Mouse (Mus musculus): ENCODE data around the gene Smim14.

- TF ChIP-seq GATA1 (IDR thresholded peaks at IDR 0.05; ENCODE audit: borderline replicate concordance, low read length) (no peak), CTCF (IDR thresholded peaks at IDR 0.05; ENCODE audit: low read depth, low read length) (no peak), TAL1 (conservative IDR thresholded peaks at IDR 0.05; ENCODE audit: low read depth, low read length) (no peak), GATA2 (IDR thresholded peaks at IDR 0.05; ENCODE audit: borderline replicate concordance, low read depth, low read length) (no peak), POLR2AphosphoS5 (IDR thresholded peaks at IDR 0.05; ENCODE audit: insufficient replicate concordance, low read depth, low read length) (no peak)
Measured at GRCm38 (mm10) chr5:65501407-65501806, 35.6 kb downstream of the Smim14 start.
